Mouse (Mus musculus): ENCODE results near the gene 4930442H23Rik. TPM values are rescaled to one million over a fixed set of nuclear protein-coding genes. Genes with fewer than 3 reads are reported as not detected.
A peak's percentile ranks its signal among the peaks of the same experiment; 100 is the strongest.
"Not testable (repeated sequence)": the region's sequence is repeated elsewhere in the genome, so short reads cannot be mapped to it uniquely, and the experiment has no call there.

4930442H23Rik gene
- total RNA-seq, 2 experiments from 2014 or later = not detected

DNA sequence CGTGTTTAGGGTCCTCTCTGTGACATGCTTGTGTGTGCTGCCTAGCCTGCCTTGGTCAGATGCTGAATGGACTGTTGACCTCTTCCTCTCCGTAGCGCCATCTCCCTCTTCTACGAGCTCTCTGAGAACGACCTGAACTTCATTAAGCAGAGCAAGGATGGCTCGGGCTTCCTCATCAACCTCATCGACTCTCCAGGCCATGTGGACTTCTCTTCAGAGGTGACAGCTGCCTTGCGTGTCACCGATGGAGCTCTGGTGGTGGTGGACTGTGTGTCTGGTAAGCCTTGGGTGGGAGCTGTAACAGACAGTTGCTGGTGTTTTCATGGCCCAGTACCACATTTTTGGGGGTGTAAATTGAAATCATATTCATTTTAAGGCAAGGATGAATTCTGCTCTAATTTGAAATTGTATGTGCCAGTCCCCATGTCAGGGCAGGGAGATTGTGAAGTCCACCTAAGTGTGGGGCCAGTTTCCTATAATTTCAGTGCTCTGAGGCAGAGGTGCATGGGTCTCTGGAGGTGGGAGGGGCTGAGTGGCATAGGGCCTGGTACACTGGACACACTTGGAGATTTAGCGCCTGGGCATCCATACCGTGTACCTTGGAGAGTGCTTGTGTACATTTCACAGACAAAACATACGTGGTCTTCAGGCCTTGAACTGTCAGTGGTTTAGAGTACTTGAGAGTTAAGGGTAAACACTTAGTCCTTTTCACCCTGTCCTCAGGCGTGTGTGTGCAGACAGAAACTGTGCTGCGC lies 5.5 kb downstream of the 4930442H23Rik start:
- DNase-seq (ENCODE audit: low spot score in 2 of 2) = peak in 1 of 2 experiments; percentile 41

DNA sequence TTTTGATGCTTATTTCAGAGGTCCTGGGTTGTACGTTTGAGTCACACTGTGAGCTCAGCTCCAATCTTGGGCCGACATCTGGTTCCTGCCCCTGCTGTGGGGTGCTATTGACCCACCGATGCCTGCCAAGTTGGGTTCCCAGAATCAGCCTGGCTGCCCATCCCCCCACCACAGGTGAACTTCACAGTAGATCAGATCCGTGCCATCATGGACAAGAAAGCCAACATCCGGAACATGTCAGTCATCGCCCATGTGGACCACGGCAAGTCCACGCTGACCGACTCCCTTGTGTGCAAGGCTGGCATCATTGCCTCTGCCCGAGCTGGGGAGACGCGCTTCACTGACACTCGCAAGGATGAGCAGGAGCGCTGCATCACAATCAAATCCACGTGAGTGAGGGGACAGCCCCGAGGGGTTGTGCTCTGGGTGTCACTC lies 6.1 kb downstream of the 4930442H23Rik start:
- DNase-seq (ENCODE audit: low spot score in 2 of 2) = no peak

GRCm38 (mm10) chr10:81176466-81177271 lies 7.0 kb downstream of the 4930442H23Rik start, which contains the start of gene Eef2:
Eef2 (plus strand) TSS chr10:81176631.
- peak; percentile 95 to 99 for DNase-seq (ENCODE audit: low spot score in 2 of 2)

DNA sequence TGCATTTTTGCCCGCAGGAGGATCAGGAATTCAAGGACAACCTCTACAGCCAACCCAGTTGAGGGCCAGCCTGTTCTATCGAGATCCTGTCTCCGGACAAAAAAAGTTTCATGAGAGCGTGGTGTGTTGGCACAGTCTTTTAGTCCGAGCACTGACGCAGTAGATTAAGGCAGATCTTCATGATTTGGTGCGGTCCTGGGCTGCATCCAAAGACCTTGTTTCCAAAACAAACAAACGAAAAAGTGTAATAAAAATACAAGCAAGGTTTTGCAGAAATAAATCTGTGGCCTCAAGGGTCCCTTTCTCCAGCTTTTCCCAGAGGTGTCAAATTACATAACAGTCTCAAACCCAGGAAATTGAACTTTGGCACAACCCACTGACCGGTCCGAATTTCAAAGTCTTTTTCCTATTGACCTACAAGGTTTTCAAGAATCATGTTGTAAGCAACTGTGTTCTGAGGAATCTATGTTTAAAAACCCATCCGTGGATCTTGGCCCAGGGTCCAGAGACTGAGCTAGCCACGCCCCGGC lies 7.6 kb downstream of the 4930442H23Rik start:
- DNase-seq (ENCODE audit: low spot score in 2 of 2) = no peak

DNA sequence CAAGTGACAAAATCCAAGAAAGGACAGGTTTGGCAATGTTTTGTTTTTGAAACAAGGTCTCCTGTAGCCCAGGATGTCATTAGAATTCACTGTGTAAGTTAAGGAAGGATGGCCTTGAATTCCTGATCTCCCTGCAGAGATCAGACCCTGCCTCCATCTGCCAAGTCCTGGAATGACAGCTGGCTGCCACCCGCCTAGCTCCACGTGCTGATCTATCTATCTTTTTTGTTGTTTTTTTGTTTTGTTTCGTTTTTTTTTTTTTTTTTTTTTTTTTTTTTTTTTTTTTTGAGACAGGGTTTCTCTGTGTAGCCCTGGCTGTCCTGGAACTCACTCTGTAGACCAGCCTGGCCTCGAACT lies 8.3 kb downstream of the 4930442H23Rik start:
- DNase-seq (ENCODE audit: low spot score in 2 of 2) = not testable (repeated sequence)

DNA sequence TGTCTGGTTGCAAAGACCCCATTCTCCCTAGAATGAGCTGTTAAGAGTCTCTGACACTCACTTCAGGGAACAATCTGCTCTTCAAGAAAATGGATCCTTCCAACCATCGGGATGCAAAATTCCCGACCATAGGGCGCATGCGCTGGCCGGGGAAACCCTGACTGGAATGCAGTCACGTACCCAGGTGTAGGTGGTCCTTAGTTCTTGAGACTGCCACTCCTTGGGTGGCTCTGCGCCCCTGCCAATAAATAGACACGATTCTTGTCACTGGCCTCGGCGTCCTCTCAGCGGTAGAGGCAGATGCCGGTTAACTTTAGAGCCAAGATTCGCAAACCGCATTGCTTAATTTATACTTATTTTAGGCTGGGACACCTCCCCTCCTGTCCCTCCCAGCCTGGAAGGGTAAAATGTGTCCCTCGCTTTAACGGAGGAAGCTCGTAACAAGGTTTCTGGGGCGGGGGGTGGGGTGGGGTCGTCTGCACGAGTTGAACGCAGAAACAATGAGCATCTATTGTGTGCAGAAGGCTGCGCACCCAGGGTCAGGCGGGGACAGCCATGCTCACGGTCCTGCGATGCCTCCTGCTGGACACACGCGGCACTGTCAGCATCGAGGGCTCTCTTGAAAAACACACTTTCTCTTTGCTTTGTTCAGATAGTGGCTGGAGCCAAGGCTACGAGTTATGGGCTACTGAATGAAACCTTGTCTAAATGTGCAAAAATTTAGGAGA lies 8.9 kb downstream of the 4930442H23Rik start:
- DNase-seq (ENCODE audit: low spot score in 2 of 2) = peak; percentile 81 to 93

- DNase-seq (ENCODE audit: low spot score in 2 of 2) = peak; percentile 77 to 87
Measured at GRCm38 (mm10) chr10:81173132-81173531, 10.5 kb downstream of the 4930442H23Rik start.

GRCm38 (mm10) chr10:81169411-81169900 lies 14.2 kb downstream of the 4930442H23Rik start:
- not testable (repeated sequence) for DNase-seq (ENCODE audit: low spot score in 2 of 2)

- DNase-seq (ENCODE audit: low spot score in 2 of 2) = peak; percentile 58 to 82
Measured at GRCm38 (mm10) chr10:81168521-81169244, 15.0 kb downstream of the 4930442H23Rik start.

- no peak for DNase-seq (ENCODE audit: low spot score in 2 of 2)
Measured at GRCm38 (mm10) chr10:81168087-81168431, 15.6 kb downstream of the 4930442H23Rik start.

DNA sequence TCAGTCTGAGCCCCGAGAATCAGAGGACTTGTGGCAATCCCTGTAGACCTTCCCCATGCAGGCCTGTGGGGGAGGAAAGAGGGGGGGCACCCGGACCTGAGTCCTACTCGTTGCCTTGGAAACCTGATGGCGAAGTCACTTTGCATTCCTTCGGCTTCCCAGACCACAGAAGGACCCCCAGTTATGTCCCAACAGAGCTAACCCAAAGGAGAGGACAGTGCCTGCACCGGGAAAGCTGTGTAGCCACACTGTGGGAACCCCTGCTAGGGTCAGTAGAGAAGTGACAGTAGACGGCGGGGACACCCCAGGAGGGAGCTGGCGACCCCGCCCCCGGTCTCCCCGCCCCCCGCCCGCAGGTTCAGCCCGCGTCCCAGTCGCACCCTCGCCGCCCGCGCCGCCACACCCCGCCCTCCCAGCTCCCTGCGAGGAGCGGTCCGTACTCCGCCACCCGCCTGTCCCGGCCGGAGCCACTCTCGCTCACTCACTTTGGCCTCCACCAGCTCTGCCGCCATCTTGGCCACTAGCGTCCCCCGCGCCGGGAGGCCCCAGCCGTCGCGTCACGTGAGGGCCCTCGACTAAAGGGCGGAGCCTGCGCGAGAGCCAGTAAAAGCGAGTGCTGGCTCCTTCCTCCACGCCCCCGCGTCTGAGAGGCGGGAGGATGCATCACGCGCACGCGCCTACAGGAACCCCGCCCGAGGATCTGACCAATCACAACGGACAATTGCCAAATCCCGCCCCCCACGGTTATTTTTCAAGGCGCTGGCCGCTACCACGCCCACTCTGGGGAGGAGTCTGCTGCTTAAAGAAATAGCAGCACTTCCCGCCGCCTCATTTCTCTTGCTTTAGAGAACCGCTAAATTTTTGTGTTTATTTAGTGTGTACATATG lies 16.2 kb downstream of the 4930442H23Rik start, which contains the start of gene Pias4:
Gene Pias4, minus strand, starts transcription at position 724 of the 887 bp plus-strand sequence.
- peak; percentile 100 for DNase-seq (ENCODE audit: low spot score in 2 of 2)

- DNase-seq (ENCODE audit: low spot score in 2 of 2) = no peak
Measured at GRCm38 (mm10) chr10:81165118-81165517, 18.5 kb downstream of the 4930442H23Rik start.

- DNase-seq (ENCODE audit: low spot score in 2 of 2) = no peak
Measured at GRCm38 (mm10) chr10:81162318-81162652, 21.4 kb downstream of the 4930442H23Rik start.

DNA sequence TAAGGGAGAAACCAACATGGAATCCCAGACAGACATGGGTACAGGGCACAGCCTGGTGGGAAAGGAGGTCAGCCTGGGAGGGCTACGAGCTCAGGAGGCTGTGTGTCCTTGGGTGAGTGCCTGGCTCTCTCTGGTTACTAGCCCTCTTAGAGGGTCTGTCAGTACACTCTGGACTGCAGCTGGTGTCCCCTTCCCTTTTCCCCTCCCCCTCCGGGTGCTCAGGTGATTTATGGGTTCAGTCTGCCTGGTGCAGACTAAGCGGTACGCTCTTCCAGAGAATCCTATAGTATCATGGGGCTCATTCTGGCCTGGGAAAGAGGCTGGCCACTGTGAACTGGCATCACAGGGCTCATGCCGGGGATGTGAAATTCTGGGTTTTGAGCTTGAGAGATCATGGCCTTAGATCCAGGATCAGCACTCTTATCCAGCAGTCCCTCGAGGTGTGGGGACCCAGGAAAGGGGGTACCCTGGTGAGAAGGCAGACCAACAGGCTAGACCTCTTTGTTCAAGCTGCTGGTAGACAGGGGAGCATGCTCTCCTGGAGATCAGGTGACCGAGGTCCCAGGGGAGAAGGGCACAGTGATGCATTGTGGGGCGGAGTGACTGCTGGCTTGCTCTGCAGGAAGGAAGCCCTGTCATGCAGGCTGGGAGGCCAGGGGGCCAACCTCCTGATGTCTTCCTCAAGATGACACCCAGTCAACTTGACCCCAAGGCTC lies 21.9 kb downstream of the 4930442H23Rik start:
- no peak for DNase-seq (ENCODE audit: low spot score in 2 of 2)

- no peak for DNase-seq (ENCODE audit: low spot score in 2 of 2)
Measured at GRCm38 (mm10) chr10:81154736-81155135, 28.9 kb downstream of the 4930442H23Rik start.

- DNase-seq (ENCODE audit: low spot score in 2 of 2) = no peak
Measured at GRCm38 (mm10) chr10:81154313-81154712, 29.3 kb downstream of the 4930442H23Rik start.

DNA sequence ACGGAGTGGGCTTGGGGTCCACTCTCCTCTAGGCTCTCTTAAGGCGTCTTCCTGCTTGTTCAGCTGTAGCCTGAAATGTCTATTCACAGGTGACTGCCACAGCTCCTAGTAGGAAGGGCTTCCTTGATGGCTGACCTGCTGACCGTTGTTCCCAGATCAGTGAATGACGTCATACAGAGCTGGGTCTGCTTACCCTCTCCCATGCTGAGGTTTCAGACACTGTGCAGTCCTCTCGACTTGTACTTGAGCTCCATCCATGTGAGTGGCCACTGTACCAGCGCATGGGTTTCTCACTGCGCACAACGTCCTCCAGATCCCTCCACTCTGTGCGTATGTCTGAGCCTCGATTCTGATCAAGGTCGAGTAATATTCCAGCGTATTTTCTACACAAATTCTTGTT lies 31.0 kb downstream of the 4930442H23Rik start:
- DNase-seq (ENCODE audit: low spot score in 2 of 2) = no peak

DNA sequence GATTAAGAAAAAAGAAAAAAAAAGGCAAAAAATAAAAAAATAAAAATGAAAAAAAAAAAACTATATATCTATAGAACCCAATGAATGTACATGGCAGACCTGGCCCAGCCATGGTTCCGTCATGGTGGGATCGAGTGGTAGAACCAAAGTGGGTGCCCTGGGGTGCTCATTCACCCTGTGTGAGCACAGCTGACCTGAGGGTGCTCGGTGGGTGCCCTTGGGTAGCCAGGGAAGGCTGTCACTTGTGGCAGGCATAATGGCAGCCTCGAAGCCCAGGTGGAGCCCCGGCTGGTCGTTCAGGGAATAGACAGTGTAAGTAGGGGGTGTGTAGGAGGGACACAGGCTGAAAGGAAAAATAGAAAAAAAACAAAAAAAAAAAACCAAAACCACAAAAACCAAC lies 32.4 kb downstream of the 4930442H23Rik start:
- no peak for DNase-seq (ENCODE audit: low spot score in 2 of 2)

DNA sequence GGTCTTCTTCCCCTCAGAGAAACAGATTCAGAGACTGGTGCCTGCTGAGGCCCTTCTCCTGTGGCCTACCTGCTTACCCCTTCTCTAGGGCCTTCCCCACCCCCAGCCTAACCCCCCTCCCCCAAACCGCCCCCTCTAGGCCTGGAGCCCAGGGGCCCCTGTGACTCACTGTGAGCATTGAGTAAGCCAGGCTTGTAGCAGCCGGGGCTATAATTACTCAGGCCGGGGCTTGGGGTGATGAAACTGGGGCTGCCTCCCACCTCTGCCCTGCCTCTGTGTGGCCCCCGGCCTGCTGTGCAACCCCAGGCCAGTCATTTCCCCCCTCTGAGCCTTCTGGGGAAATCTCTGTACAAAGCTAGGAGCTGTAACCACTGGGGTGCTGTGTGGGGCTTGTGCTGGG lies 37.4 kb downstream of the 4930442H23Rik start:
- no peak for DNase-seq (ENCODE audit: low spot score in 2 of 2)

All from layer of hippocampus, adult 18-20 months (tissue).